Mouse (Mus musculus): ENCODE data around the gene Cbx7. TPM values are rescaled to one million over a fixed set of nuclear protein-coding genes. Genes with fewer than 3 reads are reported as not detected.

Gene Cbx7
- polyA plus RNA-seq (2015; fragmentation: Nextera tagmentation; extraction: Ambion mirVana), result 5.7 and 6.9 TPM in 2 replicates

DNA sequence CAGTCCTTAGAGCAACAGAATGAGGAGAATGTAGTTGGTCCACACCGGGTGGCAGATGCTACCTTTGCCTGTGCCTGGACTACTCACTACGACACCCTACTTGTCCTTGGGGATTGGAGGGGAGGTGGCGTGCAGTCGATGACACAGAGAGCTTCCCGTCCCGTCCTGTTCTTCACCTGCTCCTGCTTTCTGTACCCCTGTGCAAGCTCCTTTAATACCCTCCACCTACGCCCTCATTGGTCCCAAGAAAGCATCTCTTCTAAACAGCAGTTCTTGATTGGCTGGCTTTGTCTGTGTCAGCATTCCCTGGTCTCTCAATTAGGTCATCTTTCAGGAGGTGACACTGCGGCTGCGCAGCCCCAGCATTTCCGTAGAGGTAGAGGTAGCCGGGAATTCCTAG is at the start of gene Cbx7:
TSS of gene Cbx7 (minus strand) at position 180 of the 400 bp plus-strand sequence.
- H3K27me3 ChIP-seq (ENCODE audit: control insufficient read depth, insufficient read depth, low read length), result no peaks in the 10 kb centered on the region
- H3K4me3 ChIP-seq (replicated peaks; ENCODE audit: low read length), result no peak within 1 kb of the TSS
- no peaks in the 10 kb centered on the region for H3K4me1 ChIP-seq (ENCODE audit: control insufficient read depth, insufficient read depth, low read length)
- WGBS, result 94% methylated on average over 11 of the region's 11 CpGs
- no peak within 1 kb of the TSS for H3K27ac ChIP-seq (ENCODE audit: low read length)
- H3K9ac ChIP-seq (ENCODE audit: low read length), result no peak within 1 kb of the TSS
- H3K4me2 ChIP-seq (ENCODE audit: low read depth, low read length), result no peak within 1 kb of the TSS
- no peaks in the 10 kb centered on the region for H3K36me3 ChIP-seq (ENCODE audit: control insufficient read depth, insufficient read depth, low read length)
- no peaks in the 10 kb centered on the region for H3K9me3 ChIP-seq (replicated peaks; ENCODE audit: control insufficient read depth, low read length)
- no peak for ATAC-seq (ENCODE audit: insufficient read depth, low FRiP score)

DNA sequence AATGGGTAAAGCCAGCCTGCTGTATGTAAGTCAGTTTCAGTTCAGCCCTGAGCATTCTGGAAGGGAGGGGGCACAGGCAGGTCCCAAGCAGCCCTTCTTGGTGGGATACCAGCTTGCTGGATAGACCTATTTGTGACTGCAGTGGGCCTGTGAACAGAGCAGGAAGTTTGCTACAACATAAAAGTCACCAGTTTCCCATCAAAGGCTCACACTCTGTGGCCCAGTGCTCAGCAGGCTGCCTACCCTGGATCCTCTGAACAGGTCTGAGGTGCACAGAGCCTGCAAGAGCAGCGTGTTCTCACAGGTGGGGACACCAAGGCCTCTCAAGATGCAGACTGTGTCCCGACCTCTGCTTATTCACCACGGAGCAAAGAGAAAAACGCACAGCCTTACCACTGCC is 49.6 kb upstream of the Cbx7 start:
- no peaks in the 10 kb centered on the region for H3K36me3 ChIP-seq (ENCODE audit: control insufficient read depth, insufficient read depth, low read length)
- no peak for ATAC-seq (ENCODE audit: insufficient read depth, low FRiP score)
- H3K4me2 ChIP-seq (ENCODE audit: low read depth, low read length), result no peak overlapping the region
- H3K27me3 ChIP-seq (ENCODE audit: control insufficient read depth, insufficient read depth, low read length), result peaks cover 8% of the 10 kb centered on the region
- H3K27ac ChIP-seq (ENCODE audit: low read length), result no peak overlapping the region
- 53% methylated on average over 4 of the region's 4 CpGs for WGBS
- no peak overlapping the region for H3K4me3 ChIP-seq (replicated peaks; ENCODE audit: low read length)
- no peaks in the 10 kb centered on the region for H3K4me1 ChIP-seq (ENCODE audit: control insufficient read depth, insufficient read depth, low read length)
- H3K9ac ChIP-seq (ENCODE audit: low read length), result 0 out of 2 replicates have a peak overlapping the region, but pooled peaks have one; percentile 15
- no peaks in the 10 kb centered on the region for H3K9me3 ChIP-seq (replicated peaks; ENCODE audit: control insufficient read depth, low read length)

DNA sequence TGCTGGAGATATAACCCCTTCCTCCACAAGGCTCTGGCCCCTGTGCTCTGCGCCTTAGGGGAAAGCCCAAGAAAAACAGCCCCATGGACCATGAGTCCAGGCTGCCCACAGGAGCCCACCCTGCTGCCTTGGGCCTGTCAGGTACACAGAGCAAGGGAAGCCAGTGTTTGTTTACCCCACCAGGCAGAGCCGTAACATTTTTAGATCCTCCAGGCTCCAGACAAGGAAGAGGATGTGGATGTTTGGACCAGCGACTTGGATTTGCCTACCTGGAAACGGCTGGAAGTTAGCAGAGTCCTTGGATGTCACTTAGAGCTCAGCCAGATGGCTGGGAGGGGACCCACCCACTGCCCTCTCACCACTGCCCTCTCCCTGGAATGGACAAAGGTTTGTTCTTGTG is 48.7 kb upstream of the Cbx7 start:
- H3K27me3 ChIP-seq (ENCODE audit: control insufficient read depth, insufficient read depth, low read length), result peaks cover 17% of the 10 kb centered on the region
- no peak overlapping the region for H3K4me2 ChIP-seq (ENCODE audit: low read depth, low read length)
- H3K27ac ChIP-seq (ENCODE audit: low read length), result peak overlapping the region; percentile 14; the same call in 1 of the 2 replicates
- H3K9me3 ChIP-seq (replicated peaks; ENCODE audit: control insufficient read depth, low read length), result no peaks in the 10 kb centered on the region
- 44% methylated on average over 4 of the region's 4 CpGs for WGBS
- no peak for ATAC-seq (ENCODE audit: insufficient read depth, low FRiP score)
- H3K4me1 ChIP-seq (ENCODE audit: control insufficient read depth, insufficient read depth, low read length), result 0 out of 2 replicates have a peak, but pooled peaks cover 7% of the 10 kb centered on the region
- H3K9ac ChIP-seq (ENCODE audit: low read length), result no peak overlapping the region
- H3K36me3 ChIP-seq (ENCODE audit: control insufficient read depth, insufficient read depth, low read length), result no peaks in the 10 kb centered on the region
- no peak overlapping the region for H3K4me3 ChIP-seq (replicated peaks; ENCODE audit: low read length)

DNA sequence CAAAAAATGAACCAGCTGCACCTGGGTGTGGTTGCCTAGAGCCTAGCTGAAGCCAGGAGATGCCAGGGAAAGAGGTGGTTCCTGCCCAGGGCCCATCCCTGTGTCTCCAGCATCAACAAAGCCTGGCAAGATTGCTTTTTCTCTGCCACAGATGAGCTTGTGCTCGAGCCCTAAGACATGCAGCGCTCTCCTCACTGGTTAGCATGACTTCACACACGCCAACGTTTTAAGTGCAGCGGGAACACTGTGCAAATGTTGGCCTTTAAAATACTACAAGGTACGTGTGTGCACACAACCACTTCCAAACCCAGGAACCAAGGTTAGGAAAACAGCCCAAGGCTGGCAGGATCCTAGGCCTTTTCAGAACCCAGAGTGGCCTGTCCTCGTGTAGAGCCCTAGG is 48.3 kb upstream of the Cbx7 start:
- Histone ChIP-seq H3K9me3 (replicated peaks; ENCODE audit: control insufficient read depth, low read length) (no peaks in the 10 kb centered on the region), H3K27ac (ENCODE audit: low read length) (peak overlapping the region; percentile 14; the same call in 1 of the 2 replicates), H3K9ac (ENCODE audit: low read length) (no peak overlapping the region), H3K4me1 (ENCODE audit: control insufficient read depth, insufficient read depth, low read length) (0 out of 2 replicates have a peak, but pooled peaks cover 7% of the 10 kb centered on the region), H3K4me3 (replicated peaks; ENCODE audit: low read length) (no peak overlapping the region), H3K27me3 (ENCODE audit: control insufficient read depth, insufficient read depth, low read length) (peaks cover 21% of the 10 kb centered on the region), H3K4me2 (ENCODE audit: low read depth, low read length) (no peak overlapping the region), H3K36me3 (ENCODE audit: control insufficient read depth, insufficient read depth, low read length) (no peaks in the 10 kb centered on the region)
- WGBS, result 81% methylated on average over 7 of the region's 7 CpGs
- no peak for ATAC-seq (ENCODE audit: insufficient read depth, low FRiP score)

- 81% methylated on average over 9 of the region's 9 CpGs for WGBS
- H3K9me3 ChIP-seq (replicated peaks; ENCODE audit: control insufficient read depth, low read length), result no peaks in the 10 kb centered on the region
These were observed 45.8 kb upstream of the Cbx7 start for GRCm38 (mm10) chr15:80016563-80017301.

DNA sequence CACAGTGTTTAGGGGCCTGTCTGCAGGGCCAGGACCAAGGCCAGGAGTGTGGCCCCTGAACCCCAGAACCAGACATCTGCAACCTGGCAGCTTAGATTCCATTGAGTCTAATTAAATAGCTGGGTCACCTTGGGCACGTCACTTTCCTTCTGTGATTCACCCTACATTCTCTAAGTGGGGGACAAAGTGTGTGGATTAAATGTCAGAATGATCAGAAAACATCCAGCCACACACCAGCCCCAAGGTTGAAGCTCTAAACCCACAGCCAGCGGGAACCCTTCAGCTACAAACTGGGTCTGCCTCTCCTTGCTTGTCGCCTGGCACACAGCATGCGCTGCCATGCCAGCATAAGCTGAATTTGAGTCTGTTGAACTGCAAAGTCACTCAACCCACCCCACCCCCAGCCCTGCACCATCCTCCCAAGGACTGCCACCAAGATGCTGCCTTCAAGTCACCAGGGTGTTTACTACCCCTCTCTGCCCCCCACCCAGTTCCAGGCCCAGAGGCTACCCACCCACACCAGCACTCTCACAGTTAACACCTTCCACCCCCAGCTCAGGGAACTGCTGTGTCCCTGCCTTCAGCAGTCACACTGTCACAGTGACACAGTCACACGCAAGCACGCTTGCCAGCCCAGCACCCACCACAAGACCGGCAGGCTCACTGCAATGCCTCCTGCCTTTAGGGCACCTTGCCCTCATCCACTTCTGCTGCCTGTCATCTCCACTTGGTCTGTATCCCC is 44.5 kb upstream of the Cbx7 start:
- Histone ChIP-seq H3K27ac (ENCODE audit: low read length) (no peak overlapping the region), H3K4me1 (ENCODE audit: control insufficient read depth, insufficient read depth, low read length) (peaks cover 29% of the 10 kb centered on the region), H3K27me3 (ENCODE audit: control insufficient read depth, insufficient read depth, low read length) (peaks cover 43% of the 10 kb centered on the region)

More at GRCm38 (mm10) chr15:80016563-80017301, 45.8 kb upstream of the Cbx7 start:
- Histone ChIP-seq H3K9ac (ENCODE audit: low read length) (no peak overlapping the region), H3K27ac (ENCODE audit: low read length) (no peak overlapping the region), H3K4me1 (ENCODE audit: control insufficient read depth, insufficient read depth, low read length) (peaks cover 22% of the 10 kb centered on the region), H3K4me3 (replicated peaks; ENCODE audit: low read length) (no peak overlapping the region), H3K36me3 (ENCODE audit: control insufficient read depth, insufficient read depth, low read length) (no peaks in the 10 kb centered on the region), H3K27me3 (ENCODE audit: control insufficient read depth, insufficient read depth, low read length) (peaks cover 40% of the 10 kb centered on the region), H3K4me2 (ENCODE audit: low read depth, low read length) (no peak overlapping the region)
- ATAC-seq (ENCODE audit: insufficient read depth, low FRiP score), result no peak

GRCm38 (mm10) chr15:80014321-80015210 is 43.6 kb upstream of the Cbx7 start, which contains the start of gene Pdgfb:
TSS of gene Pdgfb (minus strand) at chr15:80014977.
- H3K27ac ChIP-seq (ENCODE audit: low read length), result peak within 1 kb of the TSS; percentile 80
- peak within 1 kb of the TSS; percentile 70 for H3K4me3 ChIP-seq (replicated peaks; ENCODE audit: low read length)
- WGBS, result under 1% methylated on average over 60 of the region's 60 CpGs
- H3K27me3 ChIP-seq (ENCODE audit: control insufficient read depth, insufficient read depth, low read length), result peaks cover 43% of the 10 kb centered on the region
- H3K36me3 ChIP-seq (ENCODE audit: control insufficient read depth, insufficient read depth, low read length), result no peaks in the 10 kb centered on the region
- peak within 1 kb of the TSS; percentile 88 for H3K9ac ChIP-seq (ENCODE audit: low read length)
- peak within 1 kb of the TSS; percentile 99 for H3K4me2 ChIP-seq (ENCODE audit: low read depth, low read length)
- no peaks in the 10 kb centered on the region for H3K9me3 ChIP-seq (replicated peaks; ENCODE audit: control insufficient read depth, low read length)
- no peak for ATAC-seq (ENCODE audit: insufficient read depth, low FRiP score)
- peaks cover 33% of the 10 kb centered on the region for H3K4me1 ChIP-seq (ENCODE audit: control insufficient read depth, insufficient read depth, low read length)

More for the DNA sequence above, 44.5 kb upstream of the Cbx7 start:
- H3K4me2 ChIP-seq (ENCODE audit: low read depth, low read length), result peak overlapping the region; percentile 99
- WGBS, result 72% methylated on average over 7 of the region's 7 CpGs
- peak overlapping the region; percentile 88; the same call in 1 of the 2 replicates for H3K9ac ChIP-seq (ENCODE audit: low read length)
- ATAC-seq (ENCODE audit: insufficient read depth, low FRiP score), result no peak
- no peaks in the 10 kb centered on the region for H3K9me3 ChIP-seq (replicated peaks; ENCODE audit: control insufficient read depth, low read length)
- peak overlapping the region; percentile 70; the same call in 1 of the 2 replicates for H3K4me3 ChIP-seq (replicated peaks; ENCODE audit: low read length)
- no peaks in the 10 kb centered on the region for H3K36me3 ChIP-seq (ENCODE audit: control insufficient read depth, insufficient read depth, low read length)

DNA sequence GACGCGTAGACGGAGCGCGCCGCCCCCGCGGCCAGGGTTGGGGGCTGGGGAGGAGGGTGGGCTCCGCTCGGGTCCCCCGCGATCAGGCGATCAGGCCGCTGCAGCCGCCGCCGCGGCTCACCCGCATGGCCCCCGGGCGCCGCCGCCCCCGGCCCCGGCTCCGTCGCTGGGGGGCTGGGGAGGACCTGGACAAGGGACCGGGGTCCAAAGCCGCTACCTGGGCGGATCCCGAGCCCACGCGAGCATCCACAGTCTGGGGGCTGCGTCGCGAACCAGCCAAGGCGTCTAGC is 43.1 kb upstream of the Cbx7 start:
- Histone ChIP-seq H3K4me2 (ENCODE audit: low read depth, low read length) (peak overlapping the region; percentile 99), H3K27me3 (ENCODE audit: control insufficient read depth, insufficient read depth, low read length) (peaks cover 43% of the 10 kb centered on the region), H3K4me1 (ENCODE audit: control insufficient read depth, insufficient read depth, low read length) (peaks cover 35% of the 10 kb centered on the region), H3K36me3 (ENCODE audit: control insufficient read depth, insufficient read depth, low read length) (no peaks in the 10 kb centered on the region), H3K9me3 (replicated peaks; ENCODE audit: control insufficient read depth, low read length) (no peaks in the 10 kb centered on the region), H3K27ac (ENCODE audit: low read length) (peak overlapping the region; percentile 80), H3K4me3 (replicated peaks; ENCODE audit: low read length) (peak overlapping the region; percentile 70), H3K9ac (ENCODE audit: low read length) (peak overlapping the region; percentile 88)
- ATAC-seq (ENCODE audit: insufficient read depth, low FRiP score), result no peak
- 1% methylated on average over 33 of the region's 37 CpGs for WGBS

Measured in stomach, embryonic 16.5 days (tissue).